Mouse (Mus musculus): ENCODE data around the gene Ablim2. TPM values are rescaled to one million over a fixed set of nuclear protein-coding genes. Genes with fewer than 3 reads are reported as not detected.
A peak's percentile ranks its signal among the peaks of the same experiment; 100 is the strongest.

The Ablim2 gene
- total RNA-seq, 2 experiments from 2014 or later, result 40.7 to 42.5 TPM

DNA sequence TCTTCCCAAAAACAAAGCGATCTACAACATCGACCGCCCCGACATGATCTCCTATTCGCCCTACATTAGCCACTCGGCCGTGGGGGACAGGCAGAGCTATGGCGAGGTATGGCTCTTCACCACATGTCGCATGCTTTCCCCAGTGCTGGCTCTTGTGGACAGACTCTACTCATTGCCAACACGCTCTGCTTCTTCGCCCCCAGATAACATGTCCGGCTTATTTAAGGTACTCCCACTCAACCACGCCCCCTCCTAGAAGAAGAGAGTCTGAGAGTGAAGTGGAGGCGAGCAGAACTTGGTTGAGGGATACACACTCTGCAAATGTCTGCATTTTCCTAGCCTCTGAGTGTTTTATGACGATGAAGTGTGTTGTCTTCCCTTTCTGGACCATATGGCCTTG is 79.3 kb downstream of the Ablim2 start:
- intact Hi-C loops (cut with DNase I), result no loop called here
- H3K4me3 ChIP-seq, result no peak overlapping the region
- TF ChIP-seq CTCF (IDR thresholded peaks at IDR 0.05), result no peak
- H3K27ac ChIP-seq, result no peak overlapping the region
- no peak for DNase-seq

DNA sequence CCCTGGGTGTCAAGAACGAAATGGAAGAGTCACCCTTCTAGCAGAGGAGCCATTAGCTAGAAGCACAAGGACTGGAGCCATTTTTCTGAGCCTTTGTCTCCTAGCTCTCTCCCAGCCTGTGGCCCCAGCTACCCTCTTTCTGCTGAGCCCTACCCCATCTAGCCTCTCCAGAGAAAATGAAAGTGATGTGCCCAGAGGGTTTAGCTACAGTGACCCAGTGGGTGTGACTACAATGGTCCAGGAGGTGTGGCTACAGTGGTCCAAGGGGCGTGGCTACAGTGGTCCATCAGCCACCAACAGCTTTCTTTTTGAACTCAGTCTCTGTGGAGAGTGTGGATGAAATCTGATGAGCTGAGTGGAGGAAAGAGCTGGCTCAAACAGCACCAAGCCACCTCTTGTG is 81.6 kb downstream of the Ablim2 start:
- intact Hi-C loops (cut with DNase I), result no loop called here

DNA sequence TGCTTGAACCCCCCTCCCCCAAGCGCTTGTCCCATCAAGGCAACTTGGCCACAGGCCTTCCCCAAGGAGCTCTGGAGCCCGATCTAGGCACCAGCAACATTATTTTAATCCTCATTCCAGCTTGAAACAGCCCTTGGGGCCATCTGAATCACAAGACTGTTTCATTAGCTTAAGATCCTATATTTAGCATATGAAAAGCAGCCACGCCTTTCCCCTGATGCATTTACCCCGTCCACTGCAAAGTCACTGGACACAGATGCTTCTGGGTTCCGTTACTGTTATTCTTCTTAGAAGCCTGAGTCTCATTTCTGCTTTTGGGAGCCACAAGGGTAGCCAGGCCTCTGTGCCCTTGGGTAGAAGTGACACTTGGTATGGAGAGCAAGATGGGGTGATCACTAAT is 93.8 kb downstream of the Ablim2 start:
- Histone ChIP-seq H3K27ac (peak overlapping the region; percentile 38), H3K4me3 (no peak overlapping the region)
- intact Hi-C loops (cut with DNase I), result loop anchor here (10.0 kb wide), 1 partner anchor 257 kb away; no protein-coding TSS in a partner anchor
- no peak for TF ChIP-seq CTCF (IDR thresholded peaks at IDR 0.05)
- DNase-seq, result no peak

More for the DNA sequence above, 81.6 kb downstream of the Ablim2 start:
- Histone ChIP-seq H3K4me3 (no peak overlapping the region), H3K27ac (no peak overlapping the region)
- no peak for TF ChIP-seq CTCF (IDR thresholded peaks at IDR 0.05)
- DNase-seq, result no peak

DNA sequence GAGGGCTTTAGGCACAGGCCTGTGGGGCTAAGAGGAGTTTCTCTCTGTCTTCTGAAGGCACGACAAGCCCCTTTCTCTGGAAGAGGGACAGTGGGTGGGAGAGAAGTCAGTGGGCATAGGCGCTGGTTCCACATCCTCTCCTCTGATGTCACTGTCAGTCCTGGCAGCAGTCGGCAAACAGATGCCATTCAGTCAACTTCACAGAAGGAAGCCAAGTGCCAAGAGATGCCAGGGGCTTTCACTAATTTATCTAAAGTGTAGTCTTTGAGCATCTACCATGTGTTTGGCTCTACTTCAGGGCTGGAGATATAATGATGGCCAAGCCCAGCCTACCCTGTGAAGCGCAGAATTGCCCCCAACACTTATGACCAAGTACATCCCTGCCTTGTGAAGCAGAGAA is 95.8 kb downstream of the Ablim2 start:
- TF ChIP-seq CTCF (IDR thresholded peaks at IDR 0.05), result no peak
- Histone ChIP-seq H3K27ac (no peak overlapping the region), H3K4me3 (no peak overlapping the region)
- no peak for DNase-seq
- intact Hi-C loops (cut with DNase I), result loop anchor here (10.0 kb wide), 1 partner anchor 259 kb away; no protein-coding TSS in a partner anchor

DNA sequence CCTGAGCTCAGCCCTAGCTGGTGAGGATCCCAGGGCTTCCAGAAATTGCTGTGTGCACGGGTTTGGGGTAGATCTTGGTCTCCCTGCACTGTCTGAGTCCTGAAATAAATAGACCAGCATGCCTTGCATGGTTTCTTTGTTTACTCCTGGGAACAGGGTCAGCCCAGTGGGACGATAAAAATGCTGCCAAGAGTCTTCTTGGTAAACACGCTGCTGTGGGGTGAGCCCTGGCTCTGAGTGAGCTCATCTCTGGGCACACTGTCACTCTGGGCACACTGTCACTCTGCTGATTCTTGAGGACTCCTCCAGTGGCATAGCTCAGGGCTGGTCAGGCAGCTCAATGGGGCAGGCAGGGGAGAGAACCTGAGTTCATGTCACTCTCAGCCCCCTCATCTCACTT is 98.6 kb downstream of the Ablim2 start:
- Histone ChIP-seq H3K4me3 (no peak overlapping the region), H3K27ac (peak overlapping the region; percentile 80)
- DNase-seq, result peak; percentile 71
- no peak for TF ChIP-seq CTCF (IDR thresholded peaks at IDR 0.05)
- intact Hi-C loops (cut with DNase I), result loop anchor here (5.0 to 10.0 kb wide), 2 partner anchors 154 to 261 kb away; no protein-coding TSS in a partner anchor

DNA sequence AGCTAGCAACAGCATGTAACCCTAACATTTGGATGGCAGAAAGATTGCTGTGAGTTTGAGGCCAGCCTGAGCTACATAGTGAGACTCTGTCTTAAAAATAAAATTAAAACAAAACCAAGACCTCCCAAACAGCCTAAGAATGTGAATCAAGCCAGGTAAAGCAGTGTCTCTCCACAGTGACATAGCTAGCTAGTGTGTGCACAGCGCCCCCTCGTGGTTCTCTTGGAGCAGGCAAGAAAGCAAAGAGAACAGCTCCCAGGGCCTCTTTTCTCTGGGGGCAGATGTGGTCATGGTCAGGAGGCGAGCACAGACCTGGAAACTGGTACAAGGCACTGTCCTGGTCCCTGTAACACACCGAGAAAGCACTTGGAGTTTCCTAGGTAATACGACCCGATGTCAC is 100.4 kb downstream of the Ablim2 start:
- no peak overlapping the region for H3K4me3 ChIP-seq
- peak; percentile 85 for TF ChIP-seq CTCF (IDR thresholded peaks at IDR 0.05)
- H3K27ac ChIP-seq, result 0 out of 2 replicates have a peak overlapping the region, but pooled peaks have one; percentile 10
- intact Hi-C loops (cut with DNase I), result loop anchor here (2.0 to 10.0 kb wide), 3 partner anchors 63 to 263 kb away; no protein-coding TSS in a partner anchor
- DNase-seq, result peak; percentile 75

DNA sequence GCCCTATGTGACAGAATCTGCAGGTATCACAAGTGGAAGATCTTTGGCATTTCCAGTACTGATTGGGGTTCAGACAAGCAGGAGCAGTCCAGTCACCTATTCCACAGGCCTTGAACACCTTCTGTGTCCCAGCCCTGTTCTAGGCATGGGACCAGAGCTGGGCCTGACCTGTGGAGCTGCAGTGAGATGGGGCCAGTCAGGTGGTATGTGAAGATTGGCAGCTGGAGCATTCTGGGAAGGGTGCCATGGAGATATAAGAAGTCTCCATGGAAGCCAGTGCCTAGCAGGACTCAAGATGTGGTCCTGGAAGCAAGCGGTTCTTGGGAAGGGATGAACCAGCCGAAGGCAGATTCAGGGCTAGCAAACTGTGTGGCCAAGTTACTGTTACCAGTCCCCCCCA is 103.8 kb downstream of the Ablim2 start:
- no peak for TF ChIP-seq CTCF (IDR thresholded peaks at IDR 0.05)
- intact Hi-C loops (cut with DNase I), result no loop called here

DNA sequence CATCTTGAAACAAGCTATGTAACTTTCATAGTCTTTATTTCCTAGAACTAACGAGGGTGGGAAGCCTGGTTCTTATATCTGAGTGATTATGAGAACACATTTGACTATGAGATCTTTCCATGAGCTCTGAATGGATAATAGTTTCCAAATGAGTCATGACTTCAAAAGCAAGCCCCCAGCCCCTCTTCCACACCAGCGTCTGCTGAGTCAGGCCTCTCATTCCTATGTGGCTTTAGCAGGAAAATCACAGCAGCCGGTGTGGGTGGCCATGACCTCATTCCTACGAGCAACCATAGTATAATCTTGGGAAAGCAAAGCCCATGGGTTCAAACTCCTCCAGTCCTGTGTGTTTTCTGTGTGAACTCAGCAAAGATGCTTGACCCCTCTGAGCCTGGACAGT is 112.3 kb downstream of the Ablim2 start:
- intact Hi-C loops (cut with DNase I), result loop anchor here (5.0 kb wide), 1 partner anchor 102 kb away; no protein-coding TSS in a partner anchor
- Histone ChIP-seq H3K27ac (no peak overlapping the region), H3K4me3 (no peak overlapping the region)
- DNase-seq, result no peak
- no peak for TF ChIP-seq CTCF (IDR thresholded peaks at IDR 0.05)

More for the DNA sequence above, 103.8 kb downstream of the Ablim2 start:
- Histone ChIP-seq H3K27ac (no peak overlapping the region), H3K4me3 (no peak overlapping the region)
- peak; percentile 67 for DNase-seq

DNA sequence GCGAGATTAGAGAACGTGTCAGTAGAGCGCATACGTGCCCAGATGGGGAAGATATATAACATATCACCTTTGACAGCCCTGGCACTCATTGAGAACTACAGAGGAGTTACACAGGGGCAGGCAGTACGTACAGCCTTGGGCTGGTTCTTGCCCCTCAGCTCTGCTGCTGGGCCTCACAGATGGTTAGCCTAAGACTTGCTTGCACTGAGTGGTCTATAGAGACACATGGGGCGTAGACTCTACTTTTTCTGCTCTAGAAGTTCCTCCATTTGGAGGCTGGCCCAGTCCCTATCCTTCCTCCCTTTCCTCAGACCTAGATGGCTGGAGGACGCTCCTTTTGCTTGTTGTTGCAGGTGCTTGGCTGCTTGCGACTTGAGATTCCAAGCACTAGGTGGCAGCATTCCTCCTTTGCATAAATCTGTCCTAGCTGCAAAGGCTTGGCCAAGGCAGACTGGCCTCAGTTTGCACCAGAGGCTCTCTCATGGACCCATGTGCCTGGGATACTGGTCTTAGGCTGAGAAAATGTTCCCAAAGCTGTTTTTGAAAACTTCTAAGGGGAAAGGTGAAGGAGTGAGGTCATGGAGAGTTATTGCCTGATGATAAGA is 112.8 kb downstream of the Ablim2 start:
- Histone ChIP-seq H3K27ac (no peak overlapping the region), H3K4me3 (no peak overlapping the region)
- peak; percentile 90 for TF ChIP-seq CTCF (IDR thresholded peaks at IDR 0.05)
- intact Hi-C loops (cut with DNase I), result loop anchor here (5.0 kb wide), 1 partner anchor 102 kb away; no protein-coding TSS in a partner anchor
- DNase-seq, result peak; percentile 77

DNA sequence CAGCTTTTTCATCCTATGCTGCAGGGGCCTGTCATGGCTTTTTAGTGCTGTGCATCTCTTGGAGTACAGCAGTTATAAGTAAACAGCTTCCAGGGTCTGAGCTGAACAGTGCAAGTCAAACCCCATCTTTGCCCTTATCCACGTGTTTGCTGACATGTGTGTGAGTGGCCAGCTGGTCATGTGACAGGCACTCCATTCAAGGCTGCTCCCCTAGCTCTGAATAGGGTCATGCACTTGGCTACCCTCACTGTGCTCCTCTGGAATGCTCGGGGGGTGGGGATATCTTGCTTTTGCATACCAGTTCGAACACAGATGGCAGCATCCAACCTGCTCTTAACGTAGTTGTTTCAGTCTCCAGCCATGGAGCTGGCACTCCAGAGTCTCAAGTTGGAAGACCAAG is 115.7 kb downstream of the Ablim2 start:
- DNase-seq, result no peak
- no peak overlapping the region for H3K4me3 ChIP-seq
- no peak for TF ChIP-seq CTCF (IDR thresholded peaks at IDR 0.05)
- intact Hi-C loops (cut with DNase I), result loop anchor here (5.0 kb wide), 1 partner anchor 99 kb away; no protein-coding TSS in a partner anchor
- H3K27ac ChIP-seq, result no peak overlapping the region

DNA sequence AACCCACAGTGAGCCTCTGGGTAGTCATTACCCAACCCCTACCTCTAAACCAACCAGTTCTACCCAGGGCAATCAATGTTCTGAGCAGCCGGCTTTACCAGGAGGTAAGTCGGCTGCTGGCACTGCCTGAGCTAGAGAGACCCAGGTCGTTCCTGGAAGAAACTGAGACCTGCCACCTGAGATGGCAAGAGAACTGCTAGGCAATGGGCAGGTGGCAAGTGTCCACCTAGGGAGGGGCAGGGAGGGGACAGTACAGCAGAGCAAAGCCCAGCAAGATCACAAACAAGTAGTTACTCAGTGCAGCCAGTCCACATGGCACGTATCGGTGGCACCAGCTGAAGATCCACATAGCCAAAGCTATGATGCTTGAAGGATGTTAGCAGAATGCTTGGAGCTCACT is 118.6 kb downstream of the Ablim2 start:
- peak overlapping the region; percentile 49 for H3K4me3 ChIP-seq
- peak; percentile 79 for DNase-seq
- intact Hi-C loops (cut with DNase I), result no loop called here
- no peak for TF ChIP-seq CTCF (IDR thresholded peaks at IDR 0.05)
- peak overlapping the region; percentile 69 for H3K27ac ChIP-seq

DNA sequence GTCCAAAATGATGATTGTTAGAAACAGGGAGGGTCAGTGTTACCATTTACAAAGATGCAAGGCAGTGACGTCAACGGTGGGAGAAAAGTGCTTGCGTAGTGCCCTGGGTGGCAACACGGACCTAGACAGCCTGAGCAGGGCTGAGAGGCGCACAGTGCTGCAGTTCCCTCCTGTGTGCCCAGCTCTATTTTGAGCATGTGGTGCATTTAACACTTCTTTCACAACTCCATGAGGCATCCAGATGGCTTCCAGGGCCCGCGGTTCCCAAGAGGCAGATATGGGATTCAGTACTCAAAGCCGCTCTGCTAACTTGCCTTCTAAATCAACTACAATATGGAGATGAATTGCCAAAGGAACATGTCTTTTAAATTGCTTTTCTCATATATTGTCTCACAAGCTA is 121.5 kb downstream of the Ablim2 start:
- no peak for TF ChIP-seq CTCF (IDR thresholded peaks at IDR 0.05)
- Histone ChIP-seq H3K4me3 (no peak overlapping the region), H3K27ac (peak overlapping the region; percentile 69)
- peak; percentile 56 for DNase-seq
- intact Hi-C loops (cut with DNase I), result no loop called here

DNA sequence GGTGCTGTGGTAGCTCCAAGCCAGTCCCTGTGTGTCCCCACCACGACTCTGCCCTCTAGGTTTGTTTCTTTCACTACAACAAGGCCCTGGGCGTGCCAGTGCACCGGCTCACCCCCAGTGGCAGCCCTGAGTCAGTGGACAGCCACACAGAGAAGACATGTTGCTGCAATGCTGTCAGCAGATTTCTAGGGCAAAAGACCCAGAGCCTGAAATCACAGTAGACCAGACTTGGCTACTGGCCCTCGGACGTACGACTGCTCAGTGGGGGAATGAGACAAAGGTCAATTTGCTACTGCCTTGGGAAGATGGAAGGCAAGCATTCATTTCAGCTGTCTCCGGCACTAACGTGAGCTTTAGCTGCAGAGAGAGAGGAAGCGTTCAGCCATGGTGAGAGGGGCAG is 124.7 kb downstream of the Ablim2 start:
- H3K27ac ChIP-seq, result no peak overlapping the region
- intact Hi-C loops (cut with DNase I), result no loop called here
- no peak overlapping the region for H3K4me3 ChIP-seq
- DNase-seq, result no peak
- TF ChIP-seq CTCF (IDR thresholded peaks at IDR 0.05), result no peak

DNA sequence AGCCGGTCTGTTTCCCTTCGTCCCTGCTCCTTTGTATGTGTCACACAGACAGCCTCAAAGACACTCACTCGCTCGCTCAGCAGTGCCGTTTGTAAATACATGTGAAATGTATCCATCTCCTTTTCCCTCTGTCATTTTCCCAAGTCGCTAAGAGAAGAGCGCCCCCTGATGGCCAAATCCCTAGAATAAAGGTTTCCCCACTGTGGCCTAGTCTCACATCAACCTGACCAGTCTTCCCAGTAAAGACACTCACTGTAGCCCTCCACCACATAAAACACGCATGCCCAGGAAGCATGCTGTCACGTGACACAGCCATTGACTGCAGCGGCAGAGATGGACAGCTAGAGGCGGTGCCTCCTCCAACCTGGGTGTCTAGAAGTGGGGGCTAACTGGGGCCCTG is 126.6 kb downstream of the Ablim2 start:
- DNase-seq, result peak; percentile 74
- peak overlapping the region; percentile 67; the same call in 1 of the 2 replicates for H3K27ac ChIP-seq
- intact Hi-C loops (cut with DNase I), result no loop called here
- TF ChIP-seq CTCF (IDR thresholded peaks at IDR 0.05), result peak; percentile 72
- no peak overlapping the region for H3K4me3 ChIP-seq
